Mouse (Mus musculus) heart, embryonic 15.5 days (tissue): Measurements from ENCODE around the gene Bbs9. TPM values are rescaled to one million over a fixed set of nuclear protein-coding genes. Genes with fewer than 3 reads are reported as not detected.

ENCODE experiments used
- ATAC-seq: fragments of 200-750 bp; cut with Nextera tagmentation; replicated peaks from 2 replicates; pipeline ENCODE4 v1.8.0; 2017; ENCODE audit warnings: low read depth, moderate TSS enrichment; ENCODE audit not compliant: insufficient number of reproducible peaks, insufficient read depth, low FRiP score
- H3K27ac ChIP-seq: fragments of 300-500 bp; sonication (generic); 2 replicates; pipeline ENCODE4 v1.5.1; 2015; ENCODE audit warnings: mild to moderate bottlenecking, inconsistent platforms
- H3K27me3 ChIP-seq: fragments of 300-500 bp; sonication (generic); 2 replicates; pipeline ENCODE4 v1.6.1; 2015; ENCODE audit warnings: inconsistent platforms
- H3K36me3 ChIP-seq: fragments of 300-500 bp; sonication (generic); 2 replicates; pipeline ENCODE4 v1.6.1; 2015; ENCODE audit warnings: mild to moderate bottlenecking, inconsistent platforms
- H3K4me1 ChIP-seq: fragments of 300-500 bp; sonication (generic); replicated peaks from 2 replicates; pipeline ENCODE4 v1.6.1; 2015; ENCODE audit warnings: inconsistent platforms
- H3K4me2 ChIP-seq: fragments of 300-500 bp; sonication (generic); 2 replicates; pipeline ENCODE4 v1.6.1; 2015; ENCODE audit warnings: inconsistent platforms, mild to moderate bottlenecking, moderate library complexity
- H3K4me3 ChIP-seq: fragments of 300-500 bp; sonication (generic); 2 replicates; pipeline ENCODE4 v1.5.1; 2015; ENCODE audit warnings: mild to moderate bottlenecking, inconsistent platforms
- H3K9ac ChIP-seq: fragments of 300-500 bp; sonication (generic); 2 replicates; pipeline ENCODE4 v1.6.1; 2015; ENCODE audit warnings: mild to moderate bottlenecking, inconsistent platforms
- H3K9me3 ChIP-seq: fragments of 300-500 bp; sonication (generic); replicated peaks from 2 replicates; pipeline ENCODE4 v1.6.1; 2016; ENCODE audit warnings: inconsistent platforms
- WGBS: fragments of 180-500 bp; shearing (Covaris S2); methylation state at CpG from one replicate; pipeline ENCODE4 v1.1.7; 2015; ENCODE audit warnings: mixed read lengths; 5-methylcytosine and 5-hydroxymethylcytosine counted together
- polyA plus RNA-seq: library from polyadenylated mRNA; unstranded; fragments of >200 nt; fragmentation: Nextera tagmentation; extraction: Ambion mirVana; gene quantifications from 2 replicates; pipeline ENCODE4 v1.2.1, GENCODE M21; 2015

Bbs9 gene
- polyA plus RNA-seq, 1 experiment from 2014 or later = 7.6 TPM

DNA sequence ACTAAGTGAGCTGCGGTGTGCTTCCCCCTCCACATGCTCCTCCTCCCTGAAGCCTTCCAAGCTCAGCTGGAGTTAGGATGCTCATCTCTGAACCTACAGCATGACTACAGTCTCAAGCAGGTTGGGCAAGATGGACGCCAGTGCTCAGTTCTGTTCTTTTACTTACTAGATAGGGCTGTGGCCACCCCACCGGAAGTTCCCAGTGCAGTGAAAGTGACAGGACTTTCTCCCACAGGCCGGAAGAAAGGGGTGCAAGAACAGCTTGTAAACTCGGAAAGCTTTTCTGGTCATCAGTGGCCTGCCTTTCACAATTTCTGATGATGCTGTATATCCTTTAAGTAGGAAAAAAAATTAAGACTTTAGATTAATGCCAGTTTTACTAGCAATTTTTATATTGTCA lies 315.7 kb downstream of the Bbs9 start:
- Histone ChIP-seq H3K9me3 (no peaks in the 10 kb centered on the region), H3K4me3 (no peak overlapping the region), H3K27me3 (no peaks in the 10 kb centered on the region), H3K9ac (no peak overlapping the region), H3K27ac (no peak overlapping the region), H3K4me2 (no peak overlapping the region), H3K4me1 (peaks cover 2% of the 10 kb centered on the region; the same call in 1 of the 2 replicates), H3K36me3 (no peaks in the 10 kb centered on the region)
- WGBS = 84% methylated on average over 5 of the region's 5 CpGs
- ATAC-seq = no peak

DNA sequence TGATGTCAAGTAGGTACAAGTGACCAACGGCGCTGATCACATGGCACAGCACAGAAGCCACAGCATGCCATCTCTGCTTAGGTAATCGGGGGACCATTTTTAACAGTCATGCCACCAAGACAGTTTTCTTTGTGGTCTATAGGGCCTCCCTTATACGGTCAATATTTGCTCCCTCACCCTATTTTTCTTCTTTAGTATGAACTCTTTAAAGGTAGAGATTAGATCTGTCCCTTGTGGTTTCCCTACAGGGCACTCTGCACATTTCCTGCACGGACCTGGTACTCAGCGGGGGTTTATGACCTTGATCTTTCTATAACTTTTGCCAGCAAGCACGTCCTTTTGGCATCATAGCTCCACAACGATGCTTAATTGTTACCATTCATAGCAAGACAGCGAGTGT lies 316.2 kb downstream of the Bbs9 start:
- no peak overlapping the region for H3K9ac ChIP-seq
- H3K4me1 ChIP-seq = peaks cover 2% of the 10 kb centered on the region; the same call in 1 of the 2 replicates
- H3K4me2 ChIP-seq = no peak overlapping the region
- WGBS = 79% methylated on average over 9 of the region's 9 CpGs
- H3K27ac ChIP-seq = no peak overlapping the region
- H3K27me3 ChIP-seq = no peaks in the 10 kb centered on the region
- H3K36me3 ChIP-seq = no peaks in the 10 kb centered on the region
- H3K9me3 ChIP-seq = no peaks in the 10 kb centered on the region
- ATAC-seq = no peak
- H3K4me3 ChIP-seq = no peak overlapping the region

DNA sequence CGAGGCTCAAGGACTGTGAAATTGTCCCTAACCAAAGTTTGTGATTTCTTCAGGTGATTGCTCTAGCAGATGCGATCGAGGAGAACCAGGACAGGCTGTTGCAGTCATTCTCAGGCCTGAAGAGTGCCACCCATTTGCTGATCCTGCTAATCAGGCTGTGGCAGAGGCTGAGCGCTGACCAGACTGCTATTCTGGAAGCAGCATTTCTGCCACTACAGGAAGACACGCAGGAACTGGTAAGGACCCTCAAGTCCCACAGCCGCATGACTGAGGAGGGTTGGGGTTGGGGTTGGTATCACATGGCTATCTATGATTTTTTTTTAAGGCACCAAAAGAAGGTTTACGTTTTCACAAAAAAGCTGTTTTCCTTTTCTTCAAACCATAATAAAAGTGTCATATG lies 318.2 kb downstream of the Bbs9 start:
- no peak overlapping the region for H3K9ac ChIP-seq
- peaks cover 2% of the 10 kb centered on the region; the same call in 1 of the 2 replicates for H3K4me1 ChIP-seq
- no peak overlapping the region for H3K27ac ChIP-seq
- H3K4me2 ChIP-seq = no peak overlapping the region
- H3K9me3 ChIP-seq = no peaks in the 10 kb centered on the region
- no peaks in the 10 kb centered on the region for H3K36me3 ChIP-seq
- ATAC-seq = no peak
- WGBS = 52% methylated on average over 7 of the region's 7 CpGs
- no peaks in the 10 kb centered on the region for H3K27me3 ChIP-seq
- no peak overlapping the region for H3K4me3 ChIP-seq

GRCm38 (mm10) chr9:22800675-22801074 lies 325.2 kb downstream of the Bbs9 start:
- 67% methylated on average over 7 of the region's 7 CpGs for WGBS
- Histone ChIP-seq H3K4me1 (no peaks in the 10 kb centered on the region), H3K27ac (no peak overlapping the region), H3K9ac (no peak overlapping the region), H3K27me3 (no peaks in the 10 kb centered on the region), H3K4me2 (no peak overlapping the region), H3K9me3 (no peaks in the 10 kb centered on the region), H3K36me3 (no peaks in the 10 kb centered on the region), H3K4me3 (no peak overlapping the region)
- no peak for ATAC-seq

DNA sequence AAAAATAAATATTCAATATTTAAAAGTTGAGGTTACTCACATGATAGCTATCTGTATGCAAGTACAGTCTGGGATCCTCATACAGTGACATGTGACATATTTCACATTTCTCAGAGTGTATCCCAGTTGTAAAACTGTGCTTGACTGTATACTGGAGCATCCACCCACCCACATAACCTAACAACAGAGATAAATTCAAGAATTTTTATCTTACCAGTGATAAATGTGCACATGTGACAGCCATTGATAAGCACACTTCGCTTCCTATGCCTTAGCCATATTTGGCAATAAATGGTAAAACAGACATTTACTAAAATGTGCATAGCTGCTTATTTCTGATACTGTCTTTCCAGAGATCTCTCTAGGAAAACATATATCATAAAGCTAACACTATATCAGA lies 330.5 kb downstream of the Bbs9 start:
- Histone ChIP-seq H3K9ac (no peak overlapping the region), H3K27ac (no peak overlapping the region), H3K9me3 (no peaks in the 10 kb centered on the region), H3K27me3 (no peaks in the 10 kb centered on the region), H3K4me3 (no peak overlapping the region), H3K4me1 (no peaks in the 10 kb centered on the region), H3K36me3 (no peaks in the 10 kb centered on the region), H3K4me2 (no peak overlapping the region)
- WGBS = 67% methylated on average over 1 of the region's 1 CpGs
- ATAC-seq = no peak

DNA sequence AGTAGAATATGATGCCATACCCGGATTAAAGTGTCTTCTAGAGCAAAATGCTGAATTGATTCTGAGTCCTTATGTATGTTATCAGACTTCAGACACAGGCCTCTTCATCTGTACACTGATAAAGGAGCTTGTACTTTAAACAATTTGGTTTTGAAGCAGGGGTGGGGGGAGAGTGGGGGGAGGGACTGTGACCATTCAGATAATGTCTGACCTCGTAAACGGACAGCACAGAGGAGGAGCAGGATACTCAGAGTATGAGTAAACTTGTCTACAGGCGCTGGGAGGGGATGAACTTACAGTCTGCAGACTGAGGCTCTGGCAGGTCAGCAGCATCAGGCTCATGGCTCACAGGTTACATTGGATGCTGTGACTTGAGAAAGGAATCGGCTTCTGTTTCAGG lies 331.0 kb downstream of the Bbs9 start:
- Histone ChIP-seq H3K36me3 (no peaks in the 10 kb centered on the region), H3K27me3 (no peaks in the 10 kb centered on the region), H3K4me2 (no peak overlapping the region), H3K4me3 (no peak overlapping the region), H3K4me1 (no peaks in the 10 kb centered on the region), H3K27ac (no peak overlapping the region), H3K9ac (no peak overlapping the region), H3K9me3 (no peaks in the 10 kb centered on the region)
- 44% methylated on average over 5 of the region's 5 CpGs for WGBS
- ATAC-seq = no peak

GRCm38 (mm10) chr9:22807693-22808092 lies 332.2 kb downstream of the Bbs9 start:
- Histone ChIP-seq H3K27ac (no peak overlapping the region), H3K36me3 (no peaks in the 10 kb centered on the region)
- 71% methylated on average over 5 of the region's 5 CpGs for WGBS

GRCm38 (mm10) chr9:22809621-22810126 lies 334.2 kb downstream of the Bbs9 start:
- H3K36me3 ChIP-seq = no peaks in the 10 kb centered on the region
- ATAC-seq = no peak
- WGBS = 83% methylated on average over 4 of the region's 4 CpGs

More at GRCm38 (mm10) chr9:22807693-22808092, 332.2 kb downstream of the Bbs9 start:
- H3K4me1 ChIP-seq = no peaks in the 10 kb centered on the region
- no peak for ATAC-seq
- no peak overlapping the region for H3K9ac ChIP-seq
- no peaks in the 10 kb centered on the region for H3K27me3 ChIP-seq
- H3K4me2 ChIP-seq = no peak overlapping the region
- no peak overlapping the region for H3K4me3 ChIP-seq
- H3K9me3 ChIP-seq = no peaks in the 10 kb centered on the region

GRCm38 (mm10) chr9:22810454-22810853 lies 334.9 kb downstream of the Bbs9 start:
- Histone ChIP-seq H3K9me3 (no peaks in the 10 kb centered on the region), H3K27ac (no peak overlapping the region), H3K9ac (no peak overlapping the region), H3K36me3 (no peaks in the 10 kb centered on the region), H3K4me3 (no peak overlapping the region), H3K4me1 (peaks cover 15% of the 10 kb centered on the region), H3K4me2 (no peak overlapping the region), H3K27me3 (no peaks in the 10 kb centered on the region)
- ATAC-seq = no peak
- 76% methylated on average over 8 of the region's 8 CpGs for WGBS

More at GRCm38 (mm10) chr9:22809621-22810126, 334.2 kb downstream of the Bbs9 start:
- Histone ChIP-seq H3K4me1 (peaks cover 7% of the 10 kb centered on the region), H3K9me3 (no peaks in the 10 kb centered on the region), H3K27ac (no peak overlapping the region), H3K9ac (no peak overlapping the region), H3K4me2 (no peak overlapping the region), H3K27me3 (no peaks in the 10 kb centered on the region), H3K4me3 (no peak overlapping the region)

DNA sequence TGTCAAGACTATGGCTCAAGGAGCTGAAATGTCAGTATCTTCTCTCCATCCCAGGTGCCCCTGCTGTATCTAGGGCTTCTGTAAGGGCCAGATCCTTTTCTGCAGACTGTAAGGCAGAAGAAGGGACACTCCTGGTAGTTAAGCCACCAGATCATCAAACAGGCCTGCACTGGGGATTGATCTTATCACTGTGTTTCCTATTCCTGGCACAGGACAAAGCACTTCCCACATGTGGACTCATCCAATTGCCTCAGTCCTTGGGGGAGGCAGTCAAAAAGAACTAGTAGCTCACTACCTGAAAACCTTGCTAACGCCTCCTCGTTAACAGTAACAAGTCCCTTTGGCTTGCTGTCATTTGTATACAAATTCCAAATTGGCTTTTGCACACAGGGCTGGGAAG lies 336.4 kb downstream of the Bbs9 start:
- Histone ChIP-seq H3K4me2 (no peak overlapping the region), H3K27me3 (no peaks in the 10 kb centered on the region), H3K9me3 (no peaks in the 10 kb centered on the region), H3K4me1 (peaks cover 19% of the 10 kb centered on the region), H3K27ac (no peak overlapping the region), H3K9ac (no peak overlapping the region), H3K36me3 (no peaks in the 10 kb centered on the region), H3K4me3 (no peak overlapping the region)
- ATAC-seq = no peak
- 77% methylated on average over 2 of the region's 2 CpGs for WGBS

DNA sequence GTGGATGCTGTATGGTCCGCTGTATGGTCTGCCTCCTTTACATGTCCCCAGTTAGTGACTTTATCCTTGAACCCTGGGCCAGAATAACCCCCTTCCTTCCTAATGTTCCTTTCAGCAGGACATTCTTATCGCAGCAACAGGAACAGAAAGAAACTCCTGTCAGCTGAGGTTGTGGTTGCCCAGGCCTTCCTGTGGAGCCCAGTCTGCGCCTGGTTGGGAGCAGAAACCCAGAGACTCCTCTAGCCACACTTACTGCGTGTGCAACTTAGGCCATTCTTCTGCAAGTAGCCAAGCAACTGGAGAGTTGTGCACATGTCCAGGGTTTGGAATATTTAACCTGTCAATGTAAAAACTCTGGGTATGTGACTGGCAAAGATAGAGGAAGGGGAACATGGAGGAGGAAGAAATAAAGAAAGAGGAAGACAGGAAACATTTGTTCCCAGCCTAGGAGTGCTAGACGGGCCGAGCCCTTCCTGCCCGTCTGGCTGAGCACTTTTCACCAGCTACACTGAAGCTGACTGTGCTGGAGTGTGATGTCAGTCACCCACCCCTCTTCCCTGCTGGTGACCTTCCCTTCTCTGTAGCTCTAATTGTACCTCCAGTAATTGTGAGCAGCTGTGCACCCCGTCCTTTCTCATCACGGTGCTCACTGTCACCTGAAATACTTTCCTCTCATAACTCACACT lies 339.0 kb downstream of the Bbs9 start:
- peak; percentile 50; the same call in 1 of the 2 replicates for ATAC-seq
- Histone ChIP-seq H3K27ac (peak overlapping the region; percentile 19; the same call in 1 of the 2 replicates), H3K9me3 (no peaks in the 10 kb centered on the region), H3K36me3 (no peaks in the 10 kb centered on the region), H3K27me3 (no peaks in the 10 kb centered on the region), H3K4me1 (peaks cover 19% of the 10 kb centered on the region), H3K9ac (no peak overlapping the region), H3K4me2 (no peak overlapping the region), H3K4me3 (no peak overlapping the region)
- WGBS = 33% methylated on average over 9 of the region's 9 CpGs

DNA sequence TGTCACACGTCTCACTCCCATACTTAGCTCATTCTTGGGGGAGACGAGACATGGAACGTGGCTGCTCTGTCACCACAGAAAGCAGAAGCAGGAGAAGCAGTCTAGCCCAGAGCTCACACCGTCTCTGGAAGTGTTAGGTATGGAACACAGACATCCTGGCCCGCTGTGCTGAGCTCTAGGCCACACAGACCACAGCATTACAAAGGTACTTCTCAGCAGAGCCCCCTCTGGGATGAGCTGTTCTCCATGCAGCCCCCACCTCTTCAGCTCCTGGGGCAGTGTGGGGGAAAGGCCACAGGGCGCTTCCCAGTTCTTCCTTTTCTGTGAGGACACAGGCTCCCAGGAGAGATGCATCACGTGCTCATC lies 339.6 kb downstream of the Bbs9 start:
- Histone ChIP-seq H3K4me3 (no peak overlapping the region), H3K4me1 (peaks cover 19% of the 10 kb centered on the region), H3K27ac (peak overlapping the region; percentile 19; the same call in 1 of the 2 replicates), H3K4me2 (no peak overlapping the region), H3K9ac (no peak overlapping the region), H3K9me3 (no peaks in the 10 kb centered on the region), H3K36me3 (no peaks in the 10 kb centered on the region), H3K27me3 (no peaks in the 10 kb centered on the region)
- WGBS = 37% methylated on average over 7 of the region's 7 CpGs
- ATAC-seq = peak; percentile 35; the same call in 1 of the 2 replicates
